Mouse (Mus musculus) megakaryocyte-erythroid progenitor cell, adult 5-6 weeks (primary cell): ENCODE results near the gene Gstm2. TPM values are rescaled to one million over a fixed set of nuclear protein-coding genes. Genes with fewer than 3 reads are reported as not detected.
"Not testable (repeated sequence)": the region's sequence is repeated elsewhere in the genome, so short reads cannot be mapped to it uniquely, and the experiment has no call there.

Experiments used
- ATAC-seq: replicated peaks from 2 replicates; pipeline ENCODE4 v1.8.0; 2016; ENCODE audit warnings: mild to moderate bottlenecking, inconsistent platforms; ENCODE audit not compliant: severe bottlenecking, poor library complexity, low FRiP score, low TSS enrichment
- total RNA-seq, 2 experiments: library from RNA; stranded (forward) in 1 of 2; stranded (reverse) in 1 of 2; fragments of 200-1000, 215-1000 nt in 1 of 2; fragments of >200 nt in 1 of 2; fragmentation: Nextera tagmentation in 1 of 2; gene quantifications; 2 replicates each; pipeline ENCODE4 v1.2.3; 2014 to 2017

The Gstm2 gene
- total RNA-seq, 2 experiments from 2014 or later: 1.5 TPM; not detected in 1

GRCm38 (mm10) chr3:107999491-107999890, 13.2 kb upstream of the Gstm2 start:
- no peak for ATAC-seq

GRCm38 (mm10) chr3:107998591-107998990, 12.3 kb upstream of the Gstm2 start:
- ATAC-seq: no peak

GRCm38 (mm10) chr3:107996576-107996975, 10.3 kb upstream of the Gstm2 start:
- ATAC-seq: no peak

- ATAC-seq: not testable (repeated sequence)
These were observed 9.7 kb upstream of the Gstm2 start for GRCm38 (mm10) chr3:107995974-107996373.

- ATAC-seq: not testable (repeated sequence)
These were observed 1.1 kb downstream of the Gstm2 start for GRCm38 (mm10) chr3:107985141-107985540.

- no peak for ATAC-seq
These were observed 1.8 kb downstream of the Gstm2 start for GRCm38 (mm10) chr3:107984471-107984870.

- no peak for ATAC-seq
These were observed 2.5 kb downstream of the Gstm2 start for GRCm38 (mm10) chr3:107983771-107984170.

- no peak for ATAC-seq
These were observed 3.5 kb downstream of the Gstm2 start for GRCm38 (mm10) chr3:107982726-107983125.

- peak; percentile 57; the same call in 1 of the 2 replicates for ATAC-seq
These were observed 5.0 kb downstream of the Gstm2 start for GRCm38 (mm10) chr3:107981261-107981660.

GRCm38 (mm10) chr3:107977691-107978090, 8.6 kb downstream of the Gstm2 start:
- ATAC-seq: no peak

GRCm38 (mm10) chr3:107974237-107974636, 12.0 kb downstream of the Gstm2 start:
- ATAC-seq: no peak

- ATAC-seq: no peak
These were observed 14.2 kb downstream of the Gstm2 start for GRCm38 (mm10) chr3:107972070-107972469.

- not testable (repeated sequence) for ATAC-seq
These were observed 15.2 kb downstream of the Gstm2 start for GRCm38 (mm10) chr3:107971101-107971500.

- no peak for ATAC-seq
These were observed 17.4 kb downstream of the Gstm2 start, which contains the start of gene Gstm3 for GRCm38 (mm10) chr3:107968724-107969395. Gstm3 (minus strand) TSS chr3:107969283.

- no peak for ATAC-seq
These were observed 19.6 kb downstream of the Gstm2 start for GRCm38 (mm10) chr3:107966631-107967030.

- no peak for ATAC-seq
These were observed 20.7 kb downstream of the Gstm2 start for GRCm38 (mm10) chr3:107965592-107965991.

- peak; percentile 45 for ATAC-seq
These were observed 21.5 kb downstream of the Gstm2 start for GRCm38 (mm10) chr3:107964656-107965308.

- ATAC-seq: peak; percentile 32; the same call in 1 of the 2 replicates
These were observed 22.2 kb downstream of the Gstm2 start for GRCm38 (mm10) chr3:107964026-107964425.

GRCm38 (mm10) chr3:107955260-107955659, 31.0 kb downstream of the Gstm2 start:
- ATAC-seq: not testable (repeated sequence)

GRCm38 (mm10) chr3:107953906-107954305, 32.3 kb downstream of the Gstm2 start:
- ATAC-seq: no peak

- ATAC-seq: peak; percentile 88
These were observed 32.9 kb downstream of the Gstm2 start for GRCm38 (mm10) chr3:107953328-107953755.
